Mouse (Mus musculus): ENCODE results near the gene Dbx2. TPM values are rescaled to one million over a fixed set of nuclear protein-coding genes. Genes with fewer than 3 reads are reported as not detected.

The Dbx2 gene
- total RNA-seq, 2 experiments from 2014 or later = not detected

DNA sequence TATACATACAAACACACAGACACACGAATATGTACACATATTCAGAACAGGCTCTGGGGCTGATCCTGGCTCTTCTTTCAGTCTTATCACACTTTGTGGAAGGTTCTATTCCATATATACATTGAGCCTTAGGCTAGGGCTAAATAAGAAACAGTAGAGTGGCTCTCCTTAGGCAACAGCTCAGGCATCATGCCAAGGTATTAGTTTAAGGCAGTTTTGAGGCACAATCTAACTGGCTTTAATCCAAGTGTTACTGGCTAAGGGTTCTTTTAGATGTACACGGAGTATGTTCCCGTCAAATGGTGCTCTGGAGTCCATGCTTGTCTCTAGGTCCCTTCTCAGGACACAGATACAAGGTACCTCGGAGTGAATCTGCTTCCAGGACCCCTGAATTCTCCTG is 31.4 kb downstream of the Dbx2 start:
- no peak for DNase-seq (ENCODE audit: low spot score in 2 of 2)

DNA sequence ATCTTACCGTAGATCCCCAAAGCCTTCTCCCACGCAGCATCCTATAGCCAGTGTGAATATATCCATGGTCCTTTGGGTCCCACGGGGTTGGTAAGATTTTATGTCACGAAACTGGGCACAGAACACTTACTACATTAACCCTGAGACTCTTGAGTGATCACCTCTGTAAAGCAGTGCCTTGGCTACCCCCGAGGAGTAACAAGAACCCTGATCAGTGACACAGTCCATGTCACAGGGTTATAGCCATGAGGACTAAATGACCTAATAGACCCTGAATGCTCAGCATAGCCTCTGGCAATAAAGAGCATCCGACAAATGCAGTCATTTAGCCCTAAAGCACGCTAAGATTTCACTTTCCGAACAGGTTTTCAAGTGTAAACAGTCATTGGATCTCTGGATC is 33.0 kb downstream of the Dbx2 start:
- DNase-seq (ENCODE audit: low spot score in 2 of 2) = no peak

DNA sequence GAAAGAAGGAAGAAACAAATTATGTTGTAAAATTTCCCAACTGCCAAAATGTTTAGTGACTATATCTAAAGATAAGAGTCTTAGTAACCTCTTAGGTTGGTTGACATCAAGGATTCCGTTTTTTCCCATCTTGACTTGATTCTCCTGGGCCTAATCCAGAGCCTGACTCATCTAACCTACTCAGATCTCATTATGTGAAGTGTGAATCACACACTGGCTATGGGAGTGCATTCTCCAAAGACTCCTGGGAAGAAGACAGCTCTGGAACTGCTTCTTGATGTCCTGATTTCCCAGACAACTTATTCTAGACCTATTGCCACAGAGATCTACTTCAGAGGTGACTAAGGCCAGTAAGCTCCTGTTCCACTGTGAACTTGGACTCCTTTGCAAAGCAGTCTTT is 43.2 kb downstream of the Dbx2 start:
- DNase-seq (ENCODE audit: low spot score in 2 of 2) = no peak

DNA sequence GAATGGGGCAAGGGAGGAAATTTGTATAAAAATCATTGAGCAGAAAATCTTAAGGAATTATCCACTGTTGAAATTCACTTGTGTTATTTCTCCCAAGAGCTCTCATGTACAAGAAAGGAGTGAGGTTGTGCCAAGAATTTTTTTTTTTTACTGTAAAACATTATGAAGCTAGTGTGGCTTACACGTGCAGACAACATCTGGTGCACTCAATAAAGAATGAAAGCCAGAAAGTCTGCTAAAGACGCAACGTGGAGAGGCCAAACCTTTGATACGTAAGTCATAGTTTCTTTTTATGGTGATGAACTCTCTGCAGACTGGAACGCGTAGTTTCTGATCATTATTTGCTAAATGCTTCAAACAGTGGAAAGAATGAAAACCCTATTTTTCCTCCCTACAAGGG is 54.6 kb downstream of the Dbx2 start:
- DNase-seq (ENCODE audit: low spot score in 2 of 2) = no peak

DNA sequence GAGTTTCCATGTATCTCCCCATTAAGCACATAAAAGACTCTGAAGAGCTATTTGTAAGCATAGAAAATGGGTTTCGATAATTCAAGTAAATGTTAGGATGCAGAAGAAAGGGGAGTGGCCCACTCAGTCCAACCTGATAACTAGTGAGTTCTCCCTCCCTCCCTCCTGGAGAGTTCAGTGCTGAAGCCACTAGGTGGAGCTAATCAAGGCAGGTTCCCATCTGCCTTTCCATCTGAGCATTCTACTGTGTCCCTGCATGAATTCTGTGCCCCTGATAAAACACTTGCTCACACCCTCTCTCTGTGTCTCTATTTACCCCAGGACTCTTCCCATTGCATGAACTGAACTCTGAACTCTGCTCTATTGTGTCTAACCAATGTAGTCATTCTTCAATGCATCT is 57.1 kb downstream of the Dbx2 start:
- DNase-seq (ENCODE audit: low spot score in 2 of 2) = no peak

DNA sequence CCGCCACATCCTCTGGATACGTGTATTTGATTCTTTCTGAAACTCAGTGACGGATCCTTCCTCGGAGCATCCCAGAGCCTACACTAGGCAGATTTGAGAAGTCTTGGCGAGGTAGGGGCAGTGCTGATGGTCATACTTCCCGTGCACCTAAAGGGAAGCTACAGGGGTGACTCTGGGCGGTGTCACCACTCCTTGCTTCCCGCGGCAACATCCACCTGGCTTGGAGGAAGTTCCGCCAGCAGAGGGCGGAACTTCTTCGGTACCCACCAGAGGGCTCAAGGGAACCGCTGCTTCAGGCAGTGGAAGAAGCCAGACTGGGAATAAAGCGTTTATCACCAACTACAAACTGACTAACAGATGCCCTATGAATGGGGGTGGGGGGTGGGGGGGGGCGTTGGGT is 68.9 kb downstream of the Dbx2 start:
- DNase-seq (ENCODE audit: low spot score in 2 of 2) = no peak

DNA sequence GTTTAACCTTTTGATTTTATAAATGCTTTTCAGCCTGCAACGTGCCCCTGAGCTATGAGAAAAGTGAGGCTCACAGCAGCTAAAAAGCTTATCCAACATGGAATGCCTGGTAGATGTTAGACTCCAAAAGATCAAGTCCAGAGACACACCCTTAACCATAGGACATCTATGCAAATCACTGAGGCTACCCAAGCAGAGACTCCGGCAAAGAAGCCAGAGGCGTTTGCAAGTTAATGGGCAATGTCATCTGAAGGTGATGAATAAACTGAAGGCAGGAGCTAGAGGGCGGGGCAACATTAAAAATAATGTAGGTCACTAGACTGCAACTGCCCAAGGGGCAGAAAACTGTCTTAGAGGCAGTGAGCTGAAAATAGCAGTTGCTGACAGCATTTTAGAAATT is 70.9 kb downstream of the Dbx2 start:
- DNase-seq (ENCODE audit: low spot score in 2 of 2) = no peak

DNA sequence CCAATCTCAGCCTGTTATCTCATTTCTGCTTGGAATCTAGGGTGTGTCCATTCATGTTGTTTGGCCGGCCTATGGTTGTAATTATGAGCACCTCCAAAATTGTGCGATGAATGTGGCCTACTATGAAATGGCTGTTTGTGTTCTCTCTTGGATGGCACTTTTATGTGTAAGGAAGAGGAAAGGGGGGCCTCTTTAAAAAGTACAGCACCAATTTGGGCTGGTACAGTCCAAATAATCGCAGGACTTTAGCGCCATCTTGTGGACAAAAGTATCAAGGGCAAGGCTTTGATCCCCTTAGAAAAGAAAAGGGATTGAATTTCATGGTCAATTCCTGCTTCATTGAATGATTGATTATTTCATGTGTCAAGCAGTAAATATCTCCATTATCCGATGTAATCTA is 81.1 kb downstream of the Dbx2 start:
- peak; percentile 21 to 37 for DNase-seq (ENCODE audit: low spot score in 2 of 2)

Other genes with a start within 250 kb of the Dbx2 start
- 1 to 10 TPM; 1.9 to 2.7 TPM for gene Nell2, start 127.4 kb downstream of the Dbx2 start, total RNA-seq (2021)
- 10 to 100 TPM; 56.5 to 64.2 TPM for gene Ano6, start 134.9 kb upstream of the Dbx2 start, total RNA-seq (2021)

Measured in adrenal gland, adult 18-20 months (tissue).